Mouse (Mus musculus) mesoderm, embryonic 11.5 days (tissue): ENCODE results near the gene Hdac9.
A peak's percentile ranks its signal among the peaks of the same experiment; 100 is the strongest.
"Not testable (repeated sequence)": the region's sequence is repeated elsewhere in the genome, so short reads cannot be mapped to it uniquely, and the experiment has no call there.

Experiments used
- DNase-seq: peaks from one replicate; pipeline ENCODE4 v3.0.0-alpha.2; 2012; ENCODE audit warnings: low read depth, low spot score

The Hdac9 gene

DNA sequence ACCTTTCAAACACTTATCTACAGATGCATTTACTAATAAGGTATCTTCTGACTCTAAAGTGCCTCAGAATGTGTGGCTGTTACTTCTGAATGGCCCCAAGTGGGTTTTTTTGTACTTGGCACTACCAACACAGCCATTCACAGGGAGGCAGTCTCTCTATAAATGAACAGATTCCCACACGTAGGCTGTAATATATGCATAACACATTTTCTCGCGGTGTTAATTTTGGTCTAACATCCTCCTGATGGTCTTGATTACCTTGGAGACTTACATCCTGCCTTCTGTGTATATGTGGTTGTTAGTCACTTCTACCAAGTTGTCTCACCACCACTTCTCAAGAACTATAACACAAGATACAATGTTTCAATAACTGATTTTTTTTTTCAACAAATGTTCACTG, 419.2 kb downstream of the Hdac9 start:
- no peak for DNase-seq

DNA sequence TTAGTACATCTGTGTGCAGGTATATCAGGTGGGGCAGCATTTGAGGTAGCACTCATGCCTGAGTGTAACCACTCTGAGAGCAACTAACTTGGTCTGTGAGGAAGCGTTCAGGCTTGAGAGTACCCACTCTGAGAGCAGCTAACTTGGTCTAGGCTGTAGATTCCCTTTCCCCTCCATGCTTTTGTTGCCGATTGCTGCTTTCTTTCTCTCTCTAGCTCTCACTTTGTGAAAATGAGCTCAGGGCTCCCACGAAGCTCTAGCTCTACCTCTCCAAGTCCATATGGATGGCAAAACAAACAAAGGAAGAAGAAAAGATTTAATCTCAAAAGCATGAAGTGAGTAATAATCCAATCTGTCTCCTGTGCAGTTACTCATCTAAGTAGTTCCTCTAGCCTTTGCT, 421.0 kb downstream of the Hdac9 start:
- no peak for DNase-seq

DNA sequence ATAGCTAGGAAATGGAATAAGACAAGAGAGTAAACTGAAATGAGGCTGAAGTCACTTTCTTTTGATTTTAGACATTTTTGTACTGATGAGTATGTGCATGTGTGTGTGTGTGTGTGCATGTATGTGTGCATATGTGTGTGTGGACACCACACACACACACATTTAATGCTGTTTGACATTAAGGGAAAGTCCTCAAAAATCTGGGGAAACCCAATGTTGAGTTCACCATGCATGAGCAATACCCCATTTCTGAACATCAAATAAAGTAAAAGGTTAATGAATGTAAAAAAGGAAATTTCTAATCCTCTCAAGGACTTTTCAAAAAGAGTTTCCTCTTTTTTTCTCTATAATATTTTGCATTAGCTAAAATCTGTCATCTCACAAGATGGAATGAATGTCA, 427.3 kb downstream of the Hdac9 start:
- no peak for DNase-seq

DNA sequence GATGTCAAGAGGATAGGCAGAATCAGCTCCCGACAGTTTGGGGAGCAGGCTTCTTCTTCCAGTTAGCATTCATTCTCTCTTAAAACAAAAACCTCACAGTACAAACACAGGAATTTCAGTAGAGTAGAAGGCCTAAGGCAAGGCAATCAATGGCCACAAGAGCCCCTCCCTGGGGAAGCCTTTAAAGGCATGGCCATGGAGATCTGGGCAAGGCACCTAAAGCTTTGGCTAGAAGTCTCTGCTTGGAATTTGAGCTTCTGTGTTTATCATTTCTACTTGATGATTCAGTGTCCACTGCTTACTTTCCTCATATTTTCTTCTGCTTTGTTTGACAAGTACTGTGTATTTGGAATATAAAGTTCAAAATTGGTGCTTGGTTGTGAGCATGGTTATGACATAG, 429.2 kb downstream of the Hdac9 start:
- DNase-seq: no peak

DNA sequence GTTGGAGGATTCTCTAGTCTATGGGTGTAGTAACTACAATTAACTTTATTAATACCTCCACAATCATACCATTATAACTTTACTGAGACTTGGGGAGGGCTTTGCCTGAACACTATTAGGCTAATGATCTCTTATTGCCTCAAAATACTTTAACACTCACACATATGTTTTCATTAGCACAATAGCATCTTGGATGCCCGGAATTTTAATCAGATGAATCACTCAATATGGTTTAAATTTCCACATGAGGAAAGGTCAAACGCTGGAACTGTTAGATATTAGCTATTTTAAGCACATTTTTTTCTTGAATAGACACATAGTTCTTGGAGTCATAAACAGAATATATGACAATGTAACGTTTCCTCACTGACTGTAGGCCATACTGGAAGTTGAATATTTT, 429.9 kb downstream of the Hdac9 start:
- no peak for DNase-seq

DNA sequence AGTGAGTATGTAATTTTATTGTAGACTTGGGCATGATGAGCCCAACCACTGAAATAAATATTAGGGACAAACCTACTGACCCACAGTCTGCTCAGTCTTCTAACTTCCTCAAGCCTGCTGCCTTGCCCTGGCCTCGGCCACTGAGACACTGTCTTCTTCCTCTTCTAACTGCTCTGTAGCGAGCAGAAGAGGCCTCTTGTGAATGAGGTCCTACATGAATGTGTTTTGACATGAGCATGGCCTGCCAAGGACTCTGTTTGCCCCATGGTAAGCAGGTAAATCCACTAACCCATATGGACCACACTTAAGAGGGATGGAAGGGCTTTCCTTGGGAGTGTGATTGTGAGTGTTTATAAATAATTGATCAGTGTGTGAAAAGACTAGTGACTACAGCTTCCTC, 430.9 kb downstream of the Hdac9 start:
- DNase-seq: no peak

DNA sequence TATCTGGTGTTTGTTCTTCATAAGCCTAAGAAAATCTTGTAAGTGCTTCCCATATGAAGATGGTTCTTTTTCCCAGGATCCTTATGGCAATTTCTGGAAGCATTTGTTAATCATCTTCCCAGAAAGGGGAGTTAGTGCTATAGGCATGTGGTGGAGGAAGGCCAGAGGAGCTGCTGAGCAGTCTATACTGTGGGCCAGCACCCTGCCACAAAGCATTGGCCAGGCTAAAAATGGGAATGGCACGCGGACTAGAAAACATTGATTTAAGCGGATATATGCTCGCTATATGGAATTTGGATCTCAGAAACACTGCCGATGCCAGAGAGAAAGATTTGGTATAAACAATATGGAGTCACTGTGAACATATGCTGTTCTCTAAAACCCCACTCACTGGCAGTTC, 435.2 kb downstream of the Hdac9 start:
- no peak for DNase-seq

DNA sequence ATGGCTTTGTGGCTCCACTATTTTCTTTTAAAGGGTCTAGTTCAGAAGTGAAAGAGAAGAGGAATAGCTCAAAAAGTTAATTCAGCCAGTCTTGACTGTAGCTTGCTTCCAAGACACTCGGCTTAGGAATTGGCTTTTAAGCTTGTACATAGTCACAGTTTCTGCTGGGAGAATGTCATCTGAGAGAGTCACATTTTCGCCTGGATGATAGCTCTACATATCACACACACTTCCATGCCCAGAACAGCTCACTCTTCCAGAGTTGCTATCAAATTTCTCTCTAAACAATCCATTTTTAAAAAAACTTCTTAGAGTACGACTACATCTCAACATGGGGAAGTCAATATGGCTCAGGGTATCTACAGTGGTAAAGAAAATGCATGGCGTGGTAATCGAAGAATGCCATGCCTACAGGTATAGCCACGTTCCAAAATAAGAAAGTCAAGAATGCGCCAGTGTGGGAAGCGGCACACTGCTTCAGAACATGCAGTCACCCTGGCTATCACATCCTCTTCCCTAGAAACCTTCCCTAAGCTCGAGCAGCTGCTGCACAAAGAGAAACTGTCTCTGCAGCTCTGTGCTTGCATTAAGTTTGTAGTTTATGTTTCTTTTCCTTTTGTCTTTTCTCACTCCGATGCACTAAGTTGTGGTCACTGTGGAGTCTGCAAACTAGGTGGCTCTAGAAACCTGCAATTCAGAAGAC, 443.8 kb downstream of the Hdac9 start:
- no peak for DNase-seq

DNA sequence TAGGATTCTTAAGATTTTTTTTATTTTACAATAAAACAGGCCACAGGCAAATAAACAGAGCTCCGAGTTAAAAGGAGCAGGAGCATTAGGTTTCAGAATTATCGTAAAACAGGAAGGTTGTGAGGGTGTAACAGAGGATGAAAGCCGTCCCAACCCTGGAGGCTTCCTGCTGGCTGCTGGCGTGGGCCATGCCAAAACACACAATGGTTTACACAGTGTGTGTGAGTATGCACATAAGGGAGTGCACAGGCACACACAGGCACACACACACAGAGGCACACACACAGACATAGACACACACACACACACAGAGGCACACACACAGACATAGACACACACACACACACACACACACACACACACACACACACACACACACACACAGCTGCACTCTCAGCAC, 444.4 kb downstream of the Hdac9 start:
- no peak for DNase-seq

DNA sequence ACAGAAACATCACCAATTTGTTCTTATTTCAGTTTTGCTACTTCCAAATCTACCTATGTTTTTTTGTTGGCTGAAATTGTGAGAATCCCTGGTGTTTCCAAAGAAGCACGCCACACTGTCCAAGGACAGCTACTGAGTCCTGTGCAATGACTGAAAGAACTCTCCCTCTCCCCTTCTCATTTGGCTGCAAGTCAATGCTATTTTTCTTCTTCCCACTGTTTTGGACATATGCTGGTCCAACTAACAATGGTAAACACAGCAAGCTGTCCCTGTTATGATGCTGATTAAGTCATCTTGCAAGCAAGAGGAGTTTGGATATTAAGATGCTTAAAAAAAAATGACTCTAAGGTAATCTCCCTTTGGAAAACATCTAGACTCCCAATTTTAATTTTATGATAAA, 455.2 kb downstream of the Hdac9 start:
- no peak for DNase-seq

DNA sequence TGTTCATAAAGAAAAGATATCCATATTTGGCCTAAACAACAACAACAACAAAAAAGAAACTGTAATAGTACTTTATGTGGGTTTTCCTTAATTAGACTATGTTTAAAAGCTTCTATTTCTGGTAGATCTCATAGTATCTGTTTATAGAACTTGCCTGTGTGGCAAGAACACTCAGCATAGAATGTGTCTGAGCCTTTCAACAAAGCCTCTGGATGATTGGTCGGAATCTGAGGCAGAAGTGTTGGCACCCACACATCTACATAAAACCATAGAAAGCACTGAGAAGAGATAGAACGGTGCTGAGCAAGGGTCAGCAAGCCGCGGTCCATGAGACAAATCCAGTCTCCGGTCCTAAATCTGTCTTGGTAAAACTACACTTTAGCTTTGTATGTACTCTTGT, 464.3 kb downstream of the Hdac9 start:
- no peak for DNase-seq

DNA sequence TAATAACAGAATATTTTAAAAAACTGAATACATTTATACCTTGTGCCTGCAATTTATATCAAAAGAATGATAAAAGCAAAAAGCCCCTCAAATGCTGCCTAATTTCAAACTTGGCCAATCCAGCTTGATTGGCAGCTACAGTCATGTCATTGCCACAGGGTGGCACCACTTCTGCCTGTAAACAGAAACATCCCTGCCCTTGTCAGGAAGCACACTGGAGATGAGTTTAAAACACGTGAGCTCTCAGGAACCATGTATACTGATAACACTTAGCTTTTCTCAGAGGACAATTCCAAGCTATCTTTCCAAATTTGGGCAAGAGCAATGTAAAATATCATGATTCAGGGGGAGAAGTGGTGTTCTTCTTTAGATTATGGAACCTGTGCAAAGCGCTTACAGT, 465.7 kb downstream of the Hdac9 start:
- DNase-seq: no peak

DNA sequence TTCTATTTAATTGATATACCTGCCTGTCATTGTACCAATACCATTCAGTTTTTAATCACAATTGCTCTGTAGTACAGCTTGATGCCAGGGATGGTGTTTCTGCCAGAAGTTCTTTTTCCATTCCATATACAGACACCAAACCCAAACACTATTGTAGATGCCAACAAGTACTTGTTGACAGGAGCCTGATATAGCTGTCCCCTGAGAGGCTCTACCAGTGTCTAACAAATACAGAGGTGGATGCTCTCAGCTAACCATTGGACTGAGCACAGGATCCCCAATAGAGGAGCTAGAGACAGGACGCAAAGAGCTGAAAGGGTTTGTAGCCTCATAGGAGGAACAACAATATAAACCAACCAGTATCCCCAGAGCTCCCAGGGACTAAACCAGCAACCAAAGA, 472.2 kb downstream of the Hdac9 start:
- DNase-seq: not testable (repeated sequence)

DNA sequence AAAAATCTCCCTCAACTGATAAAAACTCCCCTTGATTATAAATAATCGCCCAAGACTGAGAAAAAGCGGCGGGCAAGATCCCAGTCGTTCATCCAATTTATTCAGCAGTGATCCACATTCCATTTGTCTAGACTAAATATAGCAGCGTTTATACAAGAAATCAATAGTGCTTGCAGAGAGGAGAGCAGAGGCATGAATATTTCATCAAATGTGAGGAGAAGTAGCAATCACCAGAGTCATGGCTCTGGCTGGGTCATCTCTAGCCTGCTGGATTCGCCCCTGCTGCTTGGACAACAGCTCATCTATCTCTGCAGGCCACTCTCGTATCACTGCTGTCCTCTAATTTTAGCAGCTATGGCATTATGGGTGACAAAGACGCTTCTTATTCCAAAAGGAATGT, 476.0 kb downstream of the Hdac9 start:
- no peak for DNase-seq

DNA sequence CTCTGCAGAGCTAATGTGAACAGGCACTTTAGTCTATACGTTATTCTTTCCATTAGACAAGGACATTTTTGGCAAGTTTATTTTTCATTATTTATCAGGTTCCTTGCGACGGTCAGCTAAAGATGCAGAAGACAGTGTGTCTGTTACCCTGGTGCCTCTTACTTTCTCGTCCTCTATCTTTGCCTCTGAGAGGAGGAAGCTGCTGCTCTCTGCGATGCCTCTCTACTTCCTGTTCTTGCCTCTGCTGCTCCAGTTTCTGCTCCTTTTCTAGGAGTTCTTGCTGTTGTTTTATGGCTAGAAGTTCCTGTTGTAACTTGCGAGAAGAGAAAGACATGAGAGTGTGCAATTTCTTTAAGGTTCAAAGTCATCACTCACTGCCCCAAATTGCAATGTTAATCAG, 484.0 kb downstream of the Hdac9 start:
- no peak for DNase-seq

DNA sequence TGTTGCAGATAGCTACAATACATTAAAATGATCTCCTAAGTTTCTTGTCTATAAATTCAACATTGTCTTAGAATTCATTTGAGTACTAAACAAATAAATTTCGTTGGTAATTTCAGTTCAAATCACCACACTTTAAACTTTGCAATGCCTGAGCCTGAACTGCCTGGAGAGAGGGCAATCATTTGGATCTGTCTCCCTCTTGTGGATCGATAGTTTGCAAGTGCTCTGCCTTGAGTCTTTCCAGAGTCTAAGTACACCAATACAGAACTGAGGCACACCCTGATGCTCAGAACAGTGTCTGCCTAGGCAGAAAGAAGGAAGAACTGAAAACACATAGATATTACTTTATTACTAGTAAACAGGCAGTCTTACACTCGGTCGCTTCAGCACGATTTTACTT, 484.4 kb downstream of the Hdac9 start:
- peak; percentile 55 for DNase-seq

DNA sequence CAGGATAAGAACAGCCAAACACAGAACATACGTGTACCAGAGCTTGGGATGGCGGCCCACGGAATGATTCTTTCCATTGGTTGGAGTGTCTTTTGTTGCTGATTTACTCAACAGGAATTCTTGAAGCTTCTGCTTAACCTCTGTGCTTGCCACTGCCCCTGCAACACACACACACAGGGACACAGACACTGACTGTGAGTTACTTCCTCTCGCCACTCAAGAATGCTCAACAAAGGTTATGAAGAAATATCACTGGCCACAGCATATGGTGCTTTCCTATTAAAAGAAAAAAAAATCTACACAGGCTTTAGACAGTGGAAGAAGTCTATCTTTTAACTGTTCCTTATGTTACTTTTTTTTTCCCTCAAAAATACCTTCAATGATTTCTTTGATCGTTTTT, 485.1 kb downstream of the Hdac9 start:
- no peak for DNase-seq

DNA sequence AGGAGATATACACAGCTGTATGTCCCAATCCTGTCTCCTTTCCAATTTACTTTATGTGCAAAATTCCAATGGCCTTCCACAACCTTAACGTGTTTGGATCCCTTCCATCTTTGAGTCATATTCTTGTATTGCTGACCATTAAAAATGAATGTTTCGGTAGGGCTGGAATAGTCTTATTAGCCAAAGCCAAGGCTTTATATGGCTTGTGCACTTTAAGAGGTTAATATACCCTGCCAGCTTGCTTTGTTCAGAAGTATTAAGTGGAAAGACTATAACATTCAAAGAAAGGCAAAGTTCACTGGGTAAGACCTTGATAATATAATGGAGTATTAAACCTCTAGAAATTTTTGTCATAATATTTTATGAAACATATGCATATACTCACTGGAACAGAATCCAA, 491.4 kb downstream of the Hdac9 start:
- no peak for DNase-seq

DNA sequence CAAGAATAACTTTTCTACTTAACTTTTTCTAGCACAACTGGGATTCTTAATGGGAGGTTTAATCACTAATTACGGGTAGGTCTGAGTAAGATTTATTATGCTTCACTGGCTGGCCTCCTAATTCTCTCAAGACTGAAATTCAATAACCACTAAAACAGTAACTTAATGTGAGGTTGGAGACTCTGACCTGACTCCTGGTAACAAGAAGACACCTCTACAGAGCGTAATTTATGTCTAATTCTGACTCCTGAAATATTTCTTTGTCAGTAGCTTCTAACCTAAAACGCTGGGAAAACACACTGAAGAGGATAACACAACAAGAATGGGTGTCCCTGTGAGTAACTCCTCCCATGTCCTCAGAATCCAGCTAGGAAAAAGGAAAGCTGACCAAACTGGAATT, 508.8 kb downstream of the Hdac9 start:
- no peak for DNase-seq

DNA sequence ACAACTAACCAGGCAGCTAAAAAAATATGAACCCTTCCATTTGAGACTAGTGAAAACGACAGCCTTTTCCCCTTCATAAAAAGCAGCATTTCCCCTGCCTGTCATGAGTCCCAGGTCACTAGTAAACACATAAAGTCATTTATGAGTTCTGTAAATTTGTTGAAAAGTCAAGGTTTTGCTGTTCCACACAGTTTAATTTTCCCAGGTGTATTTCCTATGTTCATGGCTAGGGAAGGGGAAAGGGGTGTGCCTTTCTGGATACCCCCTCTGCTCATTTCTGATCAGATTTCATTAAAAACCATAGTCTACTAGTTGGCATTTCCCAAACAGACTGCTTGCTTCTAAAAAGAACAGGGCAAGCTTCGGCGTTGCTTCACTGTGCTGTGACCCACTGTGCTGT, 509.8 kb downstream of the Hdac9 start:
- DNase-seq: no peak

DNA sequence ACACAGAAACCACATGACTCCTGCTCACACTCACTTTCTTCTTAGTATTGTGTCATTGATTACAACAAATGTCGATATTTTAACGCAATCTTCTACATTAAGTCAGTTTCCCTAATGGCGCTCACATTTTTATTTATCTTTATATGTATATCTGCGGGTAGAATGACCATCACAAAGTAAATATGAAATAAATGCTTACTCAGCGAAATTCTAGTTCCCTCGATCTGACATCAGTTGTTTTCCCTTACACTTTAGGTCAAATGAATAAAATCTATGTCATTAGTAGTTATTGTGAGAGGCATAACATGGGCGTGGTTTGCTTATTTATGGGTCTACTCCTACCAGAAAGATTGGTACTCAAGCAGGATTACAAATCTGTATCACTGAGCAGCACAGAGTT, 514.8 kb downstream of the Hdac9 start:
- DNase-seq: no peak

DNA sequence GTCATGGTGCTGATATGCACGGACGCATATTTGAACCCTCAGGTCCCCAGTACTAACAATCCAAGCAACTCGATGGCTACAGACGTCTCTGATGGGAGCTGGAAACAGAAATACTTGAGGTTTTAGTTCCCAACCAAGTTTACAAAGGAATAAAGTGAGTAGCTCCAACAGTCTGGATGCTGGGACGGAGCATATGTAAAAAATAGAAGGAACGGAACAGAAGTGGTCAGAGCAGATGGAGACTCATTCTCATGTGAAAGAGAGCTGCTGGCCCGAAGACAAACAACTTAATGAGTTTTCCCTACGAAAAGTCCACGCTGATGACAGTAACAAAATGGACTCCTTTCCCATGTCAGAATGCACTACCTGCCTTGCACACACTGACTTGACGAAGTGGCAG, 518.3 kb downstream of the Hdac9 start:
- DNase-seq: no peak

DNA sequence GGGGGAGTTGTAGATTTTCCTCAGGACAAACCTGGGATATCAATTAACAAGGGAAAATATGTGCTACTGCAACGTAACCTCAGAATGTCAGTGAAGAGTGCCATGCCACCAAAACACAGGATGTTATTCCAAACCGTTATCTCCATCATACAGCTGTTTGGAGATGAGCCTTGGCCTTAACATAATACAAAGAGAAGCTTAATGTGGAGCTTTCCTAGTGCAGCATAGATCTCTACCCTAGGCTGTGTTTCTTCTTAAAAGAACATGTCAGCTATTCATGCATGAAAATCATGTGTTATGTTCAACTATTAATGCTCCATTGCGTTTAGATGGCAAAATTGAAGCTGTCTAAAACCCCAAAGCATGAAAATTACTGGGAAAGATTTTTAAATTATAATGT, 522.6 kb downstream of the Hdac9 start:
- no peak for DNase-seq

DNA sequence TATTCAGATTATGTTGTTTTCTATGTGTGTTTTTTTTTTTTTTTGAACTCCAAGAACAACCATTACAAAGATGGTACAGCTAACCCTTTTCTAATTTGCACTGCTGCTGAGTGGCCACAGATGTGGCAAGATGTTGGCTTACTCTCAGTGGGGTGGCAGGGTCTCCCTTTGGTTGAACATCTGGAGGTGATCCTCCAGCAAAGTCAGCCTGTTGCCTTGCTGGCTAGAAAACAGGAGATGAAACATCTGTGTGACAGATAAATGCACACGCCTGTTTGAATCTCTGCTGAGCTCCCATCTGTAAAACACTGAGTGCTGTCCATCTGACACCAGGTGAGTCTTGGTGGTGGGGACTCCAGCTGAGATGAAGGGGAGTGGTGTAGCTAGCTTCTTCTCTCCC, 537.2 kb downstream of the Hdac9 start:
- DNase-seq: peak; percentile 61
